Mouse (Mus musculus) bone marrow macrophage, adult 2 months (primary cell): ENCODE results near the gene Snx1.

Experiments used
- CTCF ChIP-seq: IDR thresholded peaks from 2 replicates; pipeline ENCODE4 v1.5.1; 2012; ENCODE audit warnings: low read depth, mild to moderate bottlenecking, low read length, moderate library complexity
- POLR2A ChIP-seq: IDR thresholded peaks from 2 replicates; pipeline ENCODE4 v1.6.1; 2012; ENCODE audit warnings: mild to moderate bottlenecking, low read depth, low read length, borderline replicate concordance

- TF ChIP-seq CTCF: no peak
- TF ChIP-seq POLR2A: no peak
These were observed 2.7 kb downstream of the Snx1 start for GRCm38 (mm10) chr9:66123648-66124047.
